Mouse (Mus musculus) testis, adult 2 months (tissue): ENCODE measurements around the gene Dnajc1.

Experiments
- CTCF ChIP-seq: fragments of 200-500 bp; IDR thresholded peaks from 2 replicates; pipeline ENCODE4 v1.5.1; 2012; ENCODE audit warnings: low read depth, mild to moderate bottlenecking, inconsistent platforms, low read length, moderate library complexity; ENCODE audit not compliant: control insufficient read depth, insufficient read depth, insufficient replicate concordance
- POLR2A ChIP-seq: fragments of 200-500 bp; IDR thresholded peaks from 2 replicates; pipeline ENCODE4 v1.6.1; 2012; ENCODE audit warnings: low read depth, mild to moderate bottlenecking, inconsistent platforms, low read length, moderate library complexity; ENCODE audit not compliant: control insufficient read depth

DNA sequence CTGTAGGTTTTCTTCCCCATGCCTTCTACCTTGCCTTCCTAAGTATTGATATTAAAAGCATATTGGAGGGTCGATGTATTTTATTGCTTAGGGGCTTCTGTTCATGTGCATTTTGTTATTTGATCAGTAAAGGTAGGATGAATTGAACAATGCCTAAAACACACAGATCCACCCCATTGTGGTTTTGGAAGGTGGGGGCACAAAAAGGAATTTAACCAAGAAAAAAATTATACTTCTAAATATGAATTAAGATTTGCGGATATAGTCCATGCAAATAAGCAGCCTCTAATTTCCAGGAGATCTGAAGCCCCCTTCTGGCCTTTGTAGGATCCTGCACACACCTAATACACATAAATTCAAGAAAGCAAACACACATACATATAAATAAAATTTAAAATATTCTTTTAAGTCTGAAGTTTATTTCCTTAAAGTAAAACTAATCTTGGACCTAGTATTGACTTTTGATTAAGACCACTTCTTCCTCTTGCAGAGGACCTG is 441 bp upstream of the Dnajc1 start:
- no peak for TF ChIP-seq CTCF
- no peak for TF ChIP-seq POLR2A
